Mouse (Mus musculus) lung, postnatal 0 days (tissue): ENCODE results near the gene Npm3. TPM values are rescaled to one million over a fixed set of nuclear protein-coding genes. Genes with fewer than 3 reads are reported as not detected.

Experiments
- ATAC-seq: fragments of 200-750 bp; cut with Nextera tagmentation; 2 replicates; pipeline ENCODE4 v1.8.0; 2017; ENCODE audit warnings: moderate library complexity
- DNase-seq: peaks from one replicate; pipeline ENCODE4 v3.0.0-alpha.2; 2016; ENCODE audit warnings: low spot score
- H3K27ac ChIP-seq: fragments of 300-500 bp; sonication (generic); 2 replicates; pipeline ENCODE4 v1.5.1; 2014; ENCODE audit warnings: antibody characterized with exemption, mild to moderate bottlenecking, low read length, mixed read lengths
- H3K27me3 ChIP-seq: fragments of 300-500 bp; sonication (generic); replicated peaks from 2 replicates; pipeline ENCODE4 v1.6.1; 2014; ENCODE audit warnings: low read length, mixed read lengths; ENCODE audit not compliant: insufficient read depth
- H3K36me3 ChIP-seq: fragments of 300-500 bp; sonication (generic); 2 replicates; pipeline ENCODE4 v1.6.1; 2014; ENCODE audit warnings: low read length, mixed read lengths; ENCODE audit not compliant: insufficient read depth
- H3K4me1 ChIP-seq: fragments of 300-500 bp; sonication (generic); 2 replicates; pipeline ENCODE4 v1.6.1; 2014; ENCODE audit warnings: antibody characterized with exemption, low read depth, low read length, mixed read lengths; ENCODE audit not compliant: insufficient read depth
- H3K4me2 ChIP-seq: fragments of 300-500 bp; sonication (generic); replicated peaks from 2 replicates; pipeline ENCODE4 v1.6.1; 2014; ENCODE audit warnings: low read depth, mild to moderate bottlenecking, low read length, moderate library complexity, mixed read lengths
- H3K4me3 ChIP-seq: fragments of 300-500 bp; sonication (generic); 2 replicates; pipeline ENCODE4 v1.5.1; 2014; ENCODE audit warnings: low read depth, low read length
- H3K9ac ChIP-seq: fragments of 300-500 bp; sonication (generic); replicated peaks from 2 replicates; pipeline ENCODE4 v1.6.1; 2014; ENCODE audit warnings: low read depth, mild to moderate bottlenecking
- H3K9me3 ChIP-seq: fragments of 300-500 bp; sonication (generic); 2 replicates; pipeline ENCODE4 v1.6.1; 2016; ENCODE audit warnings: low read length, mixed read lengths
- CTCF ChIP-seq: IDR thresholded peaks from 2 replicates; pipeline ENCODE4 v1.5.1; 2016; ENCODE audit warnings: antibody characterized with exemption, mild to moderate bottlenecking
- EP300 ChIP-seq: IDR thresholded peaks from 2 replicates; pipeline ENCODE4 v1.6.1; 2016; ENCODE audit warnings: antibody characterized with exemption, mild to moderate bottlenecking, control low read depth
- WGBS: fragments of 180-500 bp; shearing (Covaris S2); extraction: QIAGEN DNeasy Blood & Tissue Kit; methylation state at CpG from one replicate; pipeline ENCODE4 v1.1.7; 2014; 5-methylcytosine and 5-hydroxymethylcytosine counted together
- polyA plus RNA-seq: library from polyadenylated mRNA; unstranded; fragments of >200 nt; fragmentation: Nextera tagmentation; extraction: Ambion mirVana; gene quantifications from 2 replicates; pipeline ENCODE4 v1.2.1, GENCODE M21; 2015

The Npm3 gene
- 7.7 and 8.1 TPM in 2 replicates for polyA plus RNA-seq

- peak; percentile 90 for ATAC-seq
- WGBS, result under 1% methylated on average over 43 of the region's 60 CpGs
- Histone ChIP-seq H3K27ac (no peak within 1 kb of the TSS), H3K9ac (peak within 1 kb of the TSS; percentile 66), H3K4me3 (peak within 1 kb of the TSS; percentile 71), H3K9me3 (no peaks in the 10 kb centered on the region), H3K4me1 (peaks cover 8% of the 10 kb centered on the region; the same call in 1 of the 2 replicates), H3K36me3 (peaks cover 24% of the 10 kb centered on the region), H3K27me3 (peaks cover 17% of the 10 kb centered on the region), H3K4me2 (peak within 1 kb of the TSS; percentile 93)
- peak; percentile 92 for DNase-seq
- TF ChIP-seq CTCF (no peak), EP300 (no peak)
These were observed at the start of gene Npm3 for GRCm38 (mm10) chr19:45749243-45750043. Npm3 (minus strand) TSS chr19:45749591.

- H3K4me2 ChIP-seq, result no peak overlapping the region
- H3K4me1 ChIP-seq, result no peaks in the 10 kb centered on the region
- H3K27me3 ChIP-seq, result no peaks in the 10 kb centered on the region
- H3K36me3 ChIP-seq, result no peaks in the 10 kb centered on the region
- no peak overlapping the region for H3K4me3 ChIP-seq
- H3K9ac ChIP-seq, result no peak overlapping the region
- TF ChIP-seq EP300 (no peak), CTCF (no peak)
- DNase-seq, result peak; percentile 4
- no peak for ATAC-seq
- no peaks in the 10 kb centered on the region for H3K9me3 ChIP-seq
- 77% methylated on average over 15 of the region's 15 CpGs for WGBS
- no peak overlapping the region for H3K27ac ChIP-seq
These were observed 47.5 kb upstream of the Npm3 start for GRCm38 (mm10) chr19:45796879-45797278.

GRCm38 (mm10) chr19:45796061-45796556, 46.7 kb upstream of the Npm3 start:
- peak; percentile 73 for ATAC-seq
- DNase-seq, result peak; percentile 54
- Histone ChIP-seq H3K27me3 (no peaks in the 10 kb centered on the region), H3K9ac (no peak overlapping the region), H3K27ac (peak overlapping the region; percentile 14; the same call in 1 of the 2 replicates), H3K4me1 (no peaks in the 10 kb centered on the region), H3K4me3 (no peak overlapping the region), H3K4me2 (peak overlapping the region; percentile 41), H3K36me3 (no peaks in the 10 kb centered on the region), H3K9me3 (no peaks in the 10 kb centered on the region)
- 9% methylated on average over 15 of the region's 15 CpGs for WGBS
- no peak for TF ChIP-seq EP300
- no peak for TF ChIP-seq CTCF

GRCm38 (mm10) chr19:45795406-45795944, 46.1 kb upstream of the Npm3 start:
- TF ChIP-seq EP300, result no peak
- TF ChIP-seq CTCF, result no peak
- Histone ChIP-seq H3K9ac (no peak overlapping the region), H3K4me3 (no peak overlapping the region), H3K4me1 (no peaks in the 10 kb centered on the region), H3K27ac (peak overlapping the region; percentile 14; the same call in 1 of the 2 replicates), H3K9me3 (no peaks in the 10 kb centered on the region), H3K36me3 (no peaks in the 10 kb centered on the region), H3K4me2 (peak overlapping the region; percentile 41), H3K27me3 (no peaks in the 10 kb centered on the region)
- DNase-seq, result peak; percentile 69
- peak; percentile 66 for ATAC-seq
- 18% methylated on average over 15 of the region's 15 CpGs for WGBS

GRCm38 (mm10) chr19:45794718-45795117, 45.3 kb upstream of the Npm3 start:
- TF ChIP-seq CTCF (no peak), EP300 (no peak)
- no peak overlapping the region for H3K4me2 ChIP-seq
- H3K4me1 ChIP-seq, result no peaks in the 10 kb centered on the region
- H3K9ac ChIP-seq, result no peak overlapping the region
- no peaks in the 10 kb centered on the region for H3K9me3 ChIP-seq
- H3K27ac ChIP-seq, result no peak overlapping the region
- 57% methylated on average over 6 of the region's 6 CpGs for WGBS
- no peaks in the 10 kb centered on the region for H3K27me3 ChIP-seq
- no peak overlapping the region for H3K4me3 ChIP-seq
- H3K36me3 ChIP-seq, result no peaks in the 10 kb centered on the region
- DNase-seq (peak; percentile 19), ATAC-seq (no peak)

GRCm38 (mm10) chr19:45792404-45792803, 43.0 kb upstream of the Npm3 start:
- DNase-seq, result no peak
- Histone ChIP-seq H3K9ac (no peak overlapping the region), H3K9me3 (no peaks in the 10 kb centered on the region), H3K27me3 (no peaks in the 10 kb centered on the region), H3K36me3 (no peaks in the 10 kb centered on the region), H3K4me3 (no peak overlapping the region), H3K4me1 (no peaks in the 10 kb centered on the region), H3K4me2 (no peak overlapping the region), H3K27ac (no peak overlapping the region)
- 74% methylated on average over 6 of the region's 6 CpGs for WGBS
- no peak for TF ChIP-seq CTCF
- ATAC-seq, result no peak
